Mouse (Mus musculus) heart, embryonic 14.5 days (tissue): Measurements from ENCODE around the gene Cars2. TPM values are rescaled to one million over a fixed set of nuclear protein-coding genes. Genes with fewer than 3 reads are reported as not detected.
"Not testable (repeated sequence)": the region's sequence is repeated elsewhere in the genome, so short reads cannot be mapped to it uniquely, and the experiment has no call there.

ENCODE experiments used
- ATAC-seq: fragments of 200-750 bp; cut with Nextera tagmentation; 2 replicates; pipeline ENCODE4 v1.8.0; 2017; ENCODE audit warnings: low read depth, moderate TSS enrichment; ENCODE audit not compliant: insufficient number of reproducible peaks, insufficient read depth, low FRiP score
- H3K27ac ChIP-seq, 2 experiments: fragments of 200-500 bp in 1 of 2; fragments of 300-500 bp in 1 of 2; sonication (generic) in 1 of 2; replicated peaks in 1 of 2; 2 replicates each; pipeline ENCODE4 v1.5.1; 2012 to 2014; ENCODE audit warnings: low read depth in 2 of 2, low read length in 2 of 2, control low read depth in 1 of 2, mild to moderate bottlenecking in 1 of 2, mixed read lengths in 1 of 2; ENCODE audit not compliant: control insufficient read depth in 1 of 2, insufficient read depth in 1 of 2
- H3K27me3 ChIP-seq: fragments of 300-500 bp; sonication (generic); 2 replicates; pipeline ENCODE4 v1.6.1; 2014; ENCODE audit warnings: mild to moderate bottlenecking, low read length, control low read depth; ENCODE audit not compliant: control insufficient read depth, insufficient read depth
- H3K36me3 ChIP-seq: fragments of 300-500 bp; sonication (generic); 2 replicates; pipeline ENCODE4 v1.6.1; 2014; ENCODE audit warnings: mild to moderate bottlenecking, control low read depth, low read length, mixed read lengths; ENCODE audit not compliant: control insufficient read depth, insufficient read depth
- H3K4me1 ChIP-seq, 2 experiments: fragments of 200-500 bp in 1 of 2; fragments of 300-500 bp in 1 of 2; sonication (generic) in 1 of 2; 2 replicates each; pipeline ENCODE4 v1.6.1; 2012 to 2014; ENCODE audit warnings: low read length in 2 of 2, control low read depth in 1 of 2, mixed read lengths in 1 of 2; ENCODE audit not compliant: control insufficient read depth in 2 of 2, insufficient read depth in 2 of 2
- H3K4me2 ChIP-seq: fragments of 300-500 bp; sonication (generic); 2 replicates; pipeline ENCODE4 v1.6.1; 2014; ENCODE audit warnings: mild to moderate bottlenecking, low read length
- H3K4me3 ChIP-seq, 2 experiments: fragments of 200-500 bp in 1 of 2; fragments of 300-500 bp in 1 of 2; sonication (generic) in 1 of 2; 2 replicates each; pipeline ENCODE4 v1.5.1; 2012 to 2014; ENCODE audit warnings: low read length in 2 of 2, mild to moderate bottlenecking in 2 of 2, control low read depth in 1 of 2, low read depth in 1 of 2, moderate library complexity in 1 of 2; ENCODE audit not compliant: control insufficient read depth in 1 of 2, insufficient read depth in 1 of 2
- H3K9ac ChIP-seq: fragments of 300-500 bp; sonication (generic); 2 replicates; pipeline ENCODE4 v1.6.1; 2014; ENCODE audit warnings: mild to moderate bottlenecking, low read length
- H3K9me3 ChIP-seq: fragments of 300-500 bp; sonication (generic); 2 replicates; pipeline ENCODE4 v1.6.1; 2016; ENCODE audit warnings: low read length, control low read depth; ENCODE audit not compliant: control insufficient read depth
- WGBS: fragments of 180-500 bp; shearing (Covaris S2); extraction: QIAGEN DNeasy Blood & Tissue Kit; methylation state at CpG from one replicate; pipeline ENCODE4 v1.1.7; 2014; 5-methylcytosine and 5-hydroxymethylcytosine counted together
- polyA plus RNA-seq: library from polyadenylated mRNA; unstranded; fragments of >200 nt; fragmentation: Nextera tagmentation; extraction: Ambion mirVana; gene quantifications from 2 replicates; pipeline ENCODE4 v1.2.1, GENCODE M21; 2014

Cars2 gene
- polyA plus RNA-seq, 1 experiment from 2014 or later: 31.1 TPM

GRCm38 (mm10) chr8:11575604-11576384 lies 25.2 kb upstream of the Cars2 start:
- Histone ChIP-seq H3K4me3 (no peak overlapping the region), H3K4me2 (no peak overlapping the region), H3K27ac (0 out of 4 replicates have a peak overlapping the region, but pooled peaks of 1 of the 2 experiments have one; percentile 3), H3K9ac (no peak overlapping the region), H3K27me3 (no peaks in the 10 kb centered on the region), H3K36me3 (no peaks in the 10 kb centered on the region), H3K9me3 (no peaks in the 10 kb centered on the region), H3K4me1 (no peaks in the 10 kb centered on the region)
- WGBS: 65% methylated on average over 16 of the region's 16 CpGs
- ATAC-seq: no peak

GRCm38 (mm10) chr8:11574911-11575603 lies 24.5 kb upstream of the Cars2 start:
- ATAC-seq: no peak
- 50% methylated on average over 9 of the region's 9 CpGs for WGBS
- Histone ChIP-seq H3K9ac (no peak overlapping the region), H3K4me2 (no peak overlapping the region), H3K27me3 (no peaks in the 10 kb centered on the region), H3K27ac (0 out of 4 replicates have a peak overlapping the region, but pooled peaks of 1 of the 2 experiments have one; percentile 3), H3K4me1 (no peaks in the 10 kb centered on the region), H3K9me3 (no peaks in the 10 kb centered on the region), H3K36me3 (no peaks in the 10 kb centered on the region), H3K4me3 (no peak overlapping the region)

- H3K9ac ChIP-seq: no peak overlapping the region
- WGBS: 53% methylated on average over 6 of the region's 6 CpGs
- H3K27me3 ChIP-seq: no peaks in the 10 kb centered on the region
- ATAC-seq: no peak
- H3K9me3 ChIP-seq: no peaks in the 10 kb centered on the region
- no peak overlapping the region for H3K4me3 ChIP-seq
- no peak overlapping the region for H3K4me2 ChIP-seq
- H3K36me3 ChIP-seq: peaks cover 7% of the 10 kb centered on the region; the same call in 1 of the 2 replicates
- no peaks in the 10 kb centered on the region for H3K4me1 ChIP-seq
- no peak overlapping the region for H3K27ac ChIP-seq
These were observed 21.8 kb upstream of the Cars2 start for GRCm38 (mm10) chr8:11572428-11572827.

DNA sequence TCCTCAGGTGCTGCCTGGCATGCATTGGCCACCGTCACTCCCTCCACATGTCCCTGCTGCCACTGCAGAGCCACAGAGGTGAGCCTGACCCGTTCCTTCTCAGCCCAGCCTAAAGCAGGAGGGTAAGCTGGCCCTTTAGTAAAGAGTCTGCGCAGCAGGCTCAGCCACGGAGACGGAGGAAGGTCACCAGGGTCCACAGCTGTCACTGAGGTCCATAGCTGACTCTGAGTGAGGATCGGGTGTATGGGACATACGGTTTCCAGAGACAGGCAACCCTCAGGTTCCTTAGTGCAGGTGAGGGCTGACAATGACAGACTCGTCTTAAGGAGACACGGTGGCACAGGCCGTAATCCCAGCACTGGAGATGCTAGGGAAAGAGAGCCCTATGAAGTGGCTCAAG lies 21.4 kb upstream of the Cars2 start:
- H3K4me1 ChIP-seq: no peaks in the 10 kb centered on the region
- no peak overlapping the region for H3K27ac ChIP-seq
- no peaks in the 10 kb centered on the region for H3K27me3 ChIP-seq
- no peak overlapping the region for H3K4me2 ChIP-seq
- no peaks in the 10 kb centered on the region for H3K9me3 ChIP-seq
- H3K4me3 ChIP-seq: no peak overlapping the region
- peaks cover 9% of the 10 kb centered on the region; the same call in 1 of the 2 replicates for H3K36me3 ChIP-seq
- no peak for ATAC-seq
- H3K9ac ChIP-seq: no peak overlapping the region
- WGBS: 86% methylated on average over 10 of the region's 10 CpGs

- Histone ChIP-seq H3K9me3 (no peaks in the 10 kb centered on the region), H3K4me1 (no peaks in the 10 kb centered on the region), H3K4me2 (no peak overlapping the region), H3K36me3 (peaks cover 12% of the 10 kb centered on the region; the same call in 1 of the 2 replicates), H3K4me3 (no peak overlapping the region), H3K27me3 (no peaks in the 10 kb centered on the region), H3K27ac (no peak overlapping the region), H3K9ac (no peak overlapping the region)
- ATAC-seq: no peak
- WGBS: 93% methylated on average over 4 of the region's 4 CpGs
These were observed 20.2 kb upstream of the Cars2 start for GRCm38 (mm10) chr8:11570742-11571141.

GRCm38 (mm10) chr8:11569260-11570097 lies 18.9 kb upstream of the Cars2 start:
- Histone ChIP-seq H3K27me3 (no peaks in the 10 kb centered on the region), H3K9me3 (no peaks in the 10 kb centered on the region), H3K4me3 (no peak overlapping the region), H3K36me3 (peaks cover 23% of the 10 kb centered on the region), H3K4me1 (no peaks in the 10 kb centered on the region), H3K4me2 (no peak overlapping the region), H3K27ac (no peak overlapping the region), H3K9ac (no peak overlapping the region)
- WGBS: 77% methylated on average over 22 of the region's 22 CpGs
- ATAC-seq: no peak

DNA sequence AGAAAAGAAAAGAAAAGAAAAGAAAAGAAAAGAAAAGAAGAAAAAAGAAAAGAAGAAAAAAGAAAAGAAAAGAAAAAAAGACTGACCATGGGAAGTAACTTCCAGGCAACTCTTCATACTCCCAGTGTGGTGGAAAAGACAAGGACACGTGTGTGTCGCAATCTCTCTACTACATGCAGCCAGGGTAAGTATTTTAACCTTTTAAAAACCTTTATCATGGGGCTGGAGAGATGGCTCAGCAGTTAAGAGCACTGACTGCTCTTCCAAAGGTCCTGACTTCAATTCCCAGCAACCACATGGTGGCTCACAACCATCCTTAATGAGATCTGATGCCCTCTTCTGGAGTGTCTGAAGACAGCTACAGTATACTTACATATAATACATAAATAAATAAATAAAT lies 17.6 kb upstream of the Cars2 start:
- not testable (repeated sequence) for H3K4me1 ChIP-seq, H3K27ac ChIP-seq, H3K4me2 ChIP-seq, H3K4me3 ChIP-seq, H3K9me3 ChIP-seq, ATAC-seq, H3K27me3 ChIP-seq, H3K9ac ChIP-seq
- H3K36me3 ChIP-seq: peaks cover 36% of the 10 kb centered on the region
- 98% methylated on average over 2 of the region's 2 CpGs for WGBS
